Mouse (Mus musculus) limb, embryonic 10.5 days (tissue): ENCODE measurements around the gene Mlx. TPM values are rescaled to one million over a fixed set of nuclear protein-coding genes. Genes with fewer than 3 reads are reported as not detected.

Experiments
- DNase-seq: peaks from one replicate; pipeline ENCODE4 v3.0.0-alpha.2; 2017; ENCODE audit warnings: low spot score
- H3K27ac ChIP-seq: fragments of 300-500 bp; sonication (generic); 2 replicates; pipeline ENCODE4 v1.5.1; 2016; ENCODE audit warnings: mild to moderate bottlenecking
- H3K27me3 ChIP-seq: fragments of 300-500 bp; sonication (generic); 2 replicates; pipeline ENCODE4 v1.6.1; 2016; ENCODE audit warnings: low read depth, mild to moderate bottlenecking; ENCODE audit not compliant: poor library complexity, severe bottlenecking
- H3K36me3 ChIP-seq: fragments of 300-500 bp; sonication (generic); 2 replicates; pipeline ENCODE4 v1.6.1; 2016; ENCODE audit warnings: mild to moderate bottlenecking, moderate library complexity
- H3K4me1 ChIP-seq: fragments of 300-500 bp; sonication (generic); 2 replicates; pipeline ENCODE4 v1.6.1; 2016
- H3K4me3 ChIP-seq: fragments of 300-500 bp; sonication (generic); 2 replicates; pipeline ENCODE4 v1.5.1; 2016; ENCODE audit warnings: mild to moderate bottlenecking, moderate library complexity
- H3K9me3 ChIP-seq: fragments of 300-500 bp; sonication (generic); replicated peaks from 2 replicates; pipeline ENCODE4 v1.6.1; 2016; ENCODE audit warnings: mild to moderate bottlenecking
- WGBS: fragments of 180-500 bp; shearing (Covaris S2); methylation state at CpG from one replicate; pipeline ENCODE4 v1.1.7; 2016; 5-methylcytosine and 5-hydroxymethylcytosine counted together
- polyA plus RNA-seq: library from polyadenylated mRNA; unstranded; fragments of >200 nt; fragmentation: Nextera tagmentation; extraction: Ambion mirVana; gene quantifications from 2 replicates; pipeline ENCODE4 v1.2.1, GENCODE M21; 2016

The Mlx gene
- polyA plus RNA-seq: 41.3 and 49.6 TPM in 2 replicates

- peaks cover 40% of the 10 kb centered on the region for H3K4me1 ChIP-seq
- H3K9me3 ChIP-seq: no peaks in the 10 kb centered on the region
- peak; percentile 89 for DNase-seq
- peak within 1 kb of the TSS; percentile 84 for H3K27ac ChIP-seq
- peaks cover 58% of the 10 kb centered on the region for H3K36me3 ChIP-seq
- no peaks in the 10 kb centered on the region for H3K27me3 ChIP-seq
- WGBS: 2% methylated on average over 52 of the region's 52 CpGs
- peak within 1 kb of the TSS; percentile 84 for H3K4me3 ChIP-seq
Observed at GRCm38 (mm10) chr11:101086756-101087681, at the start of gene Mlx. Gene Mlx (plus strand): TSS chr11:101087277.

- H3K36me3 ChIP-seq: peaks cover 92% of the 10 kb centered on the region
- no peaks in the 10 kb centered on the region for H3K9me3 ChIP-seq
- no peak for DNase-seq
- no peaks in the 10 kb centered on the region for H3K27me3 ChIP-seq
- no peak overlapping the region for H3K4me3 ChIP-seq
- H3K27ac ChIP-seq: no peak overlapping the region
- WGBS: 89% methylated on average over 10 of the region's 10 CpGs
- H3K4me1 ChIP-seq: no peaks in the 10 kb centered on the region
Observed at GRCm38 (mm10) chr11:101037795-101038194, 49.3 kb upstream of the Mlx start.

GRCm38 (mm10) chr11:101045826-101046225 is 41.3 kb upstream of the Mlx start:
- WGBS: 90% methylated on average over 4 of the region's 4 CpGs
- H3K36me3 ChIP-seq: peaks cover 98% of the 10 kb centered on the region
- no peaks in the 10 kb centered on the region for H3K9me3 ChIP-seq
- no peak overlapping the region for H3K4me3 ChIP-seq
- no peaks in the 10 kb centered on the region for H3K4me1 ChIP-seq
- DNase-seq: no peak
- no peaks in the 10 kb centered on the region for H3K27me3 ChIP-seq
- no peak overlapping the region for H3K27ac ChIP-seq

- H3K9me3 ChIP-seq: no peaks in the 10 kb centered on the region
- no peaks in the 10 kb centered on the region for H3K4me1 ChIP-seq
- WGBS: 81% methylated on average over 9 of the region's 9 CpGs
- no peaks in the 10 kb centered on the region for H3K27me3 ChIP-seq
- no peak overlapping the region for H3K27ac ChIP-seq
- peaks cover 97% of the 10 kb centered on the region for H3K36me3 ChIP-seq
- H3K4me3 ChIP-seq: no peak overlapping the region
- DNase-seq: no peak
Observed at GRCm38 (mm10) chr11:101046440-101046839, 40.6 kb upstream of the Mlx start.

- Histone ChIP-seq H3K9me3 (no peaks in the 10 kb centered on the region), H3K27me3 (no peaks in the 10 kb centered on the region), H3K4me1 (no peaks in the 10 kb centered on the region), H3K27ac (no peak overlapping the region), H3K4me3 (no peak overlapping the region), H3K36me3 (peaks cover 97% of the 10 kb centered on the region)
- 87% methylated on average over 3 of the region's 3 CpGs for WGBS
- no peak for DNase-seq
Observed at GRCm38 (mm10) chr11:101047502-101047901, 39.6 kb upstream of the Mlx start.

- WGBS: 95% methylated on average over 9 of the region's 9 CpGs
- H3K9me3 ChIP-seq: no peaks in the 10 kb centered on the region
- peaks cover 93% of the 10 kb centered on the region for H3K36me3 ChIP-seq
- H3K27ac ChIP-seq: no peak overlapping the region
- H3K27me3 ChIP-seq: no peaks in the 10 kb centered on the region
- no peak overlapping the region for H3K4me3 ChIP-seq
- DNase-seq: no peak
- no peaks in the 10 kb centered on the region for H3K4me1 ChIP-seq
Observed at GRCm38 (mm10) chr11:101050359-101050758, 36.7 kb upstream of the Mlx start.

GRCm38 (mm10) chr11:101051051-101051493 is 36.0 kb upstream of the Mlx start:
- Histone ChIP-seq H3K27ac (no peak overlapping the region), H3K4me1 (no peaks in the 10 kb centered on the region), H3K4me3 (no peak overlapping the region), H3K36me3 (peaks cover 89% of the 10 kb centered on the region), H3K9me3 (no peaks in the 10 kb centered on the region), H3K27me3 (no peaks in the 10 kb centered on the region)
- WGBS: 92% methylated on average over 6 of the region's 6 CpGs
- DNase-seq: no peak

GRCm38 (mm10) chr11:101051617-101052016 is 35.5 kb upstream of the Mlx start:
- H3K27ac ChIP-seq: no peak overlapping the region
- H3K27me3 ChIP-seq: no peaks in the 10 kb centered on the region
- no peak overlapping the region for H3K4me3 ChIP-seq
- H3K9me3 ChIP-seq: no peaks in the 10 kb centered on the region
- peaks cover 86% of the 10 kb centered on the region for H3K36me3 ChIP-seq
- H3K4me1 ChIP-seq: no peaks in the 10 kb centered on the region
- WGBS: 85% methylated on average over 8 of the region's 8 CpGs
- no peak for DNase-seq

GRCm38 (mm10) chr11:101052751-101053473 is 34.2 kb upstream of the Mlx start:
- no peak overlapping the region for H3K27ac ChIP-seq

GRCm38 (mm10) chr11:101053974-101054373 is 33.1 kb upstream of the Mlx start:
- WGBS: 100% methylated on average over 1 of the region's 1 CpGs
- Histone ChIP-seq H3K4me3 (no peak overlapping the region), H3K27ac (no peak overlapping the region), H3K27me3 (no peaks in the 10 kb centered on the region), H3K4me1 (peaks cover 6% of the 10 kb centered on the region; the same call in 1 of the 2 replicates), H3K9me3 (no peaks in the 10 kb centered on the region), H3K36me3 (peaks cover 74% of the 10 kb centered on the region)
- no peak for DNase-seq

More at GRCm38 (mm10) chr11:101052751-101053473, 34.2 kb upstream of the Mlx start:
- Histone ChIP-seq H3K4me1 (no peaks in the 10 kb centered on the region), H3K27me3 (no peaks in the 10 kb centered on the region), H3K4me3 (no peak overlapping the region), H3K36me3 (peaks cover 79% of the 10 kb centered on the region), H3K9me3 (no peaks in the 10 kb centered on the region)
- DNase-seq: no peak
- WGBS: 91% methylated on average over 10 of the region's 10 CpGs

- peaks cover 67% of the 10 kb centered on the region for H3K36me3 ChIP-seq
- no peak overlapping the region for H3K4me3 ChIP-seq
- 86% methylated on average over 14 of the region's 14 CpGs for WGBS
- H3K27ac ChIP-seq: no peak overlapping the region
- H3K9me3 ChIP-seq: no peaks in the 10 kb centered on the region
- peaks cover 12% of the 10 kb centered on the region; the same call in 1 of the 2 replicates for H3K4me1 ChIP-seq
- DNase-seq: no peak
- no peaks in the 10 kb centered on the region for H3K27me3 ChIP-seq
Observed at GRCm38 (mm10) chr11:101055418-101055817, 31.7 kb upstream of the Mlx start.

- 39% methylated on average over 8 of the region's 8 CpGs for WGBS
- peaks cover 67% of the 10 kb centered on the region for H3K36me3 ChIP-seq
- no peaks in the 10 kb centered on the region for H3K9me3 ChIP-seq
- H3K27me3 ChIP-seq: no peaks in the 10 kb centered on the region
- H3K27ac ChIP-seq: 0 out of 2 replicates have a peak overlapping the region, but pooled peaks have one; percentile 0
- DNase-seq: no peak
- H3K4me1 ChIP-seq: peaks cover 12% of the 10 kb centered on the region; the same call in 1 of the 2 replicates
- H3K4me3 ChIP-seq: no peak overlapping the region
Observed at GRCm38 (mm10) chr11:101056885-101057284, 30.2 kb upstream of the Mlx start.

- peaks cover 67% of the 10 kb centered on the region for H3K36me3 ChIP-seq
- H3K9me3 ChIP-seq: no peaks in the 10 kb centered on the region
- H3K27me3 ChIP-seq: no peaks in the 10 kb centered on the region
- WGBS: 43% methylated on average over 5 of the region's 5 CpGs
- peak; percentile 84 for DNase-seq
- peaks cover 21% of the 10 kb centered on the region for H3K4me1 ChIP-seq
- H3K27ac ChIP-seq: no peak overlapping the region
- no peak overlapping the region for H3K4me3 ChIP-seq
Observed at GRCm38 (mm10) chr11:101057860-101058259, 29.2 kb upstream of the Mlx start.
